Mouse (Mus musculus) brown adipose tissue, adult 24 weeks (tissue): ENCODE data around the gene Celsr1. TPM values are rescaled to one million over a fixed set of nuclear protein-coding genes. Genes with fewer than 3 reads are reported as not detected.
A peak's percentile ranks its signal among the peaks of the same experiment; 100 is the strongest.

Experiments
- H3K27ac ChIP-seq: fragments of 200-500 bp; replicated peaks from 2 replicates; pipeline ENCODE4 v1.5.1; 2012; ENCODE audit warnings: low read depth, mild to moderate bottlenecking, low read length
- H3K4me1 ChIP-seq: fragments of 200-500 bp; 2 replicates; pipeline ENCODE4 v1.6.1; 2012; ENCODE audit warnings: low read length, mixed read lengths; ENCODE audit not compliant: control insufficient read depth, insufficient read depth, insufficient read length
- H3K4me3 ChIP-seq: fragments of 200-500 bp; 2 replicates; pipeline ENCODE4 v1.5.1; 2012; ENCODE audit warnings: low read depth, mild to moderate bottlenecking, low read length, moderate library complexity; ENCODE audit not compliant: insufficient read depth
- polyA plus RNA-seq: library from polyadenylated mRNA; stranded (reverse); fragments of >200 nt; gene quantifications from 2 replicates; pipeline ENCODE4 v1.2.4, GENCODE M21; 2012; ENCODE audit not compliant: missing spikeins, insufficient read depth, insufficient read length

The Celsr1 gene
- polyA plus RNA-seq = 0.20 TPM in 1 of 2 replicates, not detected in the other

DNA sequence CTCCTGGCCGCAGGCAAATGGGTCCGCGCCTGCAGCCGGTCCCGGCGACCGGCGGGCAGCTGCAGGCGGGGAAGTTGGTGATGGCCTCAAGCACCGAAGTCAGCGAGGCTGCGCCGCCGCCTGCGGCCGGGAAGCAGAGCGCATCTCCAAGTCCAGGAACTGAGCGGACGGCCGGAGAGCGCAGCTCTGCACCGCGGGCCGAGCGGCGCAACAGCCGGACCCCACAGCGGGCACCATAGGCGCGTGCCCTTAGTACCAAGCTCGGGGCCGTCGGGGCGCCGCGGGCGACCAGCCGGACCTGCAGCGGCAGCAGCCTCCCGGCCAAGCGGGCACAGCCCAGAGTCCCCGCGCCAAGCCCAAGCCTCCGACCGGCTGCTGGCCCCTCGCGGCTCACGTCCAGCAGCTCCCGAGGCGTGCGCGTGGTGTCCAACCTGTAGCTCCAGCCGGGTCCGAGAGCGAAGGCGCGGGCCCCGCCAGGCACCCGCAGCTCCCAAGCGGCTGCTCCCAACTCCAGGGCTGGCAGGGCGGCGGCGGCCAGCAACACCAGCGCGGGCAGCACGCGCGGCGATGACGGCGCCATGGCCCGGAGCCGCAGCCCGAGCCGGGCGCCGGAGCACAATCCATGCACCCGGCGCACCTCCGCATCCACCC is at the start of gene Celsr1:
Gene Celsr1 (minus strand): TSS at position 587 of the 651 bp plus-strand sequence.
- H3K4me1 ChIP-seq = no peaks in the 10 kb centered on the region
- H3K4me3 ChIP-seq = peak within 1 kb of the TSS; percentile 27
- no peak within 1 kb of the TSS for H3K27ac ChIP-seq

DNA sequence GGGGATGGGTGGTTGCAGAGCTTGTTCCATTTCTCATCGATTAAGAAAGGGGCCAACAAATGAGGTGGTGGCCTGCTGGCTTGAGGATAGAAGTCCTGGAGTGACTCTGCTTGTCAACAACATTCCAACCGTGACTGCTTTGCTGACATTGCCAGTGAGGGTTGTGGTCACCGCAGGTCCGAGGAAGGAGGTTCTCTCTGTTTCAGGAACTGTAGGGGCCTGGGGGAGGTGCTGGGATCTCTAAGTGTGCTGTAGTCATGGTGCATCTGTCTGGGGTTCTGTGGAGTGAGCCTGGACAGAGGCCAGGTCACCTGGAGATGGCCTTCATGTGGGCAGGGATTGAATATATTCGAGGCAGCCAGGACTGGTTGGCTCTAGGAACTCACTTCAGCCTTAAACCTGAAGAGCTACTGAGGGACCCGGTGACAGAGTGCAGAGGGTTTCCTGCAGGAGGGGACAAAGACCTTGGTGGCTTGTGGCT is 49.7 kb upstream of the Celsr1 start:
- Histone ChIP-seq H3K27ac (no peak overlapping the region), H3K4me3 (no peak overlapping the region), H3K4me1 (peaks cover 42% of the 10 kb centered on the region)

DNA sequence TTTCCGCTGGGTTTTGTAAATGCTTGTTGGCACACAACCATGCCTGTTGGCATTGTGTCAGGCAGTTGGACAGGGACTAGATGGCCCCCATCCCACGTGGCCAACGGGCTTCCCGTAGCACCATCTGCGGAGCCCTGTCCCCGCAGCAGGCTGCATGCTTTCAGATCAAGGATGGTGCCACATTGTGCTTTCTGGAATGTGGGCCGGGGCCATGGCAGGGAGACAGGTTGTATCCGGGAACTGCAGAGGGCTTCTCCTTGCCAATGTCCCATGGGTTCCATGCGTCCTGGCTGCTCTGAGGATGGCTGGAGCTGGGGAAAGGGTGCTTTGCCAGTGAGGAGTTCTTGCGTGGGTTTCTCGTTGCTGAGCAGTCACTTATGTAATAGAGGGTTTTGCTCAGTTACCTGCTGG is 49.0 kb upstream of the Celsr1 start:
- H3K4me3 ChIP-seq = no peak overlapping the region
- H3K4me1 ChIP-seq = peaks cover 48% of the 10 kb centered on the region
- no peak overlapping the region for H3K27ac ChIP-seq

GRCm38 (mm10) chr15:86081654-86082053 is 48.1 kb upstream of the Celsr1 start:
- no peak overlapping the region for H3K4me3 ChIP-seq
- no peak overlapping the region for H3K27ac ChIP-seq
- H3K4me1 ChIP-seq = peaks cover 48% of the 10 kb centered on the region

GRCm38 (mm10) chr15:86080408-86080807 is 46.8 kb upstream of the Celsr1 start:
- Histone ChIP-seq H3K27ac (peak overlapping the region; percentile 50; the same call in 1 of the 2 replicates), H3K4me1 (peaks cover 47% of the 10 kb centered on the region), H3K4me3 (no peak overlapping the region)

DNA sequence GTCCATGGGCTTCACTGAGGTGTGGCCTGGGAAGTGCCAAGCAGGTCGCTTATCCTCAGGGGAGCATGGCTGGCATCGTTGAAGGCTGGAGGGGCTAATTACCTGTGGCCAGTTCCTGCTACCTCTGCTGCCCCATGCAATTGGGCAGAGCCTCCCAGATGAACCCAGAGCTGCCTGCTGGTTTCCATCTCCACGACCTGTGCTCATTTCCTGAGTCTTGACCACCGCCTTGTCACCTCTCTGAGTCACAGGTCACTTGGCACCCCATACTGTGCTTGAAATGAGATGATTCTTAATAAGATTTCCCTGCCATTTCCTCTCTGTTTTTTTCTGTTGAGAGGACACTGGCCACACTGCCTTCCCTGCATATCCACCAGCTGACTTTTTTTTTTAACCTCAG is 46.3 kb upstream of the Celsr1 start:
- no peak overlapping the region for H3K4me3 ChIP-seq
- H3K4me1 ChIP-seq = peaks cover 47% of the 10 kb centered on the region
- H3K27ac ChIP-seq = peak overlapping the region; percentile 75

DNA sequence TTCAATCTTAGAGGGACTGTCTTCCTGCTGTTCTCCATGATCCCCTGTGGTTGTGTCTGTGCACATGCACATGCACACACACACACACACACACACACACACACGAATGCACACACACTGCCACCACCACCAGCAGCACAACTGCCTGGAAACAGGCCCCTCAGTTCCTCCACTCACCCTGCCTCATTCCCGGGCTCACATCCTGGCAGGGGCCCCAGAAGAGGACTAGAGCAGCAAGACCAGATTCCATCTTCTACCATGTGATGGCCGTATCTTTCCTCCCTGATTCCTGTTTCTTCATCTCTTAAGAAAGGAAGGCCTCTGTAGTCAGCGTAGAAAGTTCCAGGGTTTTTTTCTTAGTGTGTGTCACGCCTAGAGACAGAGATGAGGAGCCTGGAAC is 45.9 kb upstream of the Celsr1 start:
- Histone ChIP-seq H3K27ac (peak overlapping the region; percentile 75), H3K4me1 (peaks cover 47% of the 10 kb centered on the region), H3K4me3 (no peak overlapping the region)

- Histone ChIP-seq H3K4me3 (0 out of 2 replicates have a peak overlapping the region, but pooled peaks have one; percentile 9), H3K27ac (peak overlapping the region; percentile 75), H3K4me1 (peaks cover 47% of the 10 kb centered on the region)
Observed at GRCm38 (mm10) chr15:86078481-86079216, 45.1 kb upstream of the Celsr1 start.

DNA sequence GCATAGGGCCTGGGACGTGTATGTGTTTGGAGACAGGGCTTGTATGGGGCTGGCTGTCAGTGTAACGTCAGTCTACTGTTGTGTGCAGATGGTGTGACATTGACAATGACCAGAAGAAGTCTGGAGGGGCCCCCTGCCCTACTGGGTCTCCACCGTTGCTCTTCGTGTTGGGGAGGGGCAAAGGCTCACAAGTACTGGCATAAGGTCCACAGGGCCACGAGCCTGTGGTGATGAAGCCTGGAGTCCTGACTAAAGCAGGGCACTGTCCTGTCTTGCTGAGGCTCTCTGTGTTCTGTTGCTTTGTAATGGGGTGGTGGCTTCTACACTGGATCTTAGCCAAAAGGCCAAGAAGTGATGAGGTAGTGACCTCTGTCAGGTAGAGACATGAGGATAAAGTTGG is 44.4 kb upstream of the Celsr1 start:
- peaks cover 42% of the 10 kb centered on the region for H3K4me1 ChIP-seq
- no peak overlapping the region for H3K27ac ChIP-seq
- H3K4me3 ChIP-seq = no peak overlapping the region

GRCm38 (mm10) chr15:86076378-86076777 is 42.8 kb upstream of the Celsr1 start:
- Histone ChIP-seq H3K4me1 (peaks cover 36% of the 10 kb centered on the region), H3K27ac (no peak overlapping the region), H3K4me3 (no peak overlapping the region)

DNA sequence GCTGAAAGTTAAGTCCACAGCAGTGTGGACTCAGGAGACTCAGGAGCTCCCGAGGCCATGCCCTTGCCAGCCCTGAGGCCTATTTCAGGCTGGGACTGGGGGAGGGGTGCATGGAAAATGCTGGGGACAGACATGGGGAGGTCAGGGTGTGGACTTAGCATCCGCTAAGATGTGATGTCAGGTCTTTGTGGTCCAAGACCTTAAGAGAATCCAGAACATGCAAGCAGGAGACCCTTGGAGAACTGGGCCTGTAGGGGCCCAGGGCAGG is 42.4 kb upstream of the Celsr1 start:
- Histone ChIP-seq H3K4me1 (peaks cover 33% of the 10 kb centered on the region), H3K4me3 (no peak overlapping the region), H3K27ac (no peak overlapping the region)

DNA sequence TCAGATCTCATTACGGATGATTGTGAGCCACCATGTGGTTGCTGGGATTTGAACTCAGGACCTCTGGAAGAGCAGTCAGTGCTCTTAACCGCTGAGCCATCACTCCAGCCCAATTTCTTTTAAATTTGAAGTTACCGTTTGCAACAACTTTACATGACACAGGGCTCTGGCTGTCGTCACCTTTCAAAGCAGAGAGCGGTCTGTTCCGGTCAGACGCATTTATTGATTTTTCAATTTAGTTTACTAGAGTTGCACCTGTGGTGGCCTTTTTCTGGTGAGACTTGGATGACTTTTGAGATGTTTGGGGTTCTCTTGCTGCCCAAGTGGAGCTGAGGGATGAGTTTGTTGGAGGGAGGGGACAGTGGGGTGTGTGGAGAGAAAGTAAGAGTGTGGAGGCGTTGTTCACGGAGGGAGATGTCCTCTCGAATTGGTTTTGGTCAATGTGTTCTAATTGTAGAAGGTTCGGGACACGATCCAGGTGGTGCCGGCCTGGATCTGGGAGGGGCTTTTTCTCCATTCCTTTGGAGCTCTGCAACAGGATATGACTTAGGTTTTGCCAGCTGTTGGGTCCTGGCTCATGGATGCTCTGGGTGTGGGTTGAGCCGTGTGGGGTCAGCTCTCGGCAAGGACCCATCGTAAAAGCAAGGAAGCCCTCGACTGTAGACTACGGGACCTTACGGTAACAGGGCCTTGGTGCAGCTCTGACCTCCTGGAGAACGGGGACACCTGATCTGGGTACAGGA is 41.9 kb upstream of the Celsr1 start:
- Histone ChIP-seq H3K27ac (no peak overlapping the region), H3K4me3 (no peak overlapping the region), H3K4me1 (peaks cover 33% of the 10 kb centered on the region)

- Histone ChIP-seq H3K27ac (no peak overlapping the region), H3K4me1 (peaks cover 34% of the 10 kb centered on the region), H3K4me3 (no peak overlapping the region)
Observed at GRCm38 (mm10) chr15:86074171-86074937, 40.8 kb upstream of the Celsr1 start.

GRCm38 (mm10) chr15:86071166-86071565 is 37.6 kb upstream of the Celsr1 start:
- H3K4me3 ChIP-seq = no peak overlapping the region
- H3K27ac ChIP-seq = no peak overlapping the region
- peaks cover 35% of the 10 kb centered on the region for H3K4me1 ChIP-seq

- Histone ChIP-seq H3K4me3 (no peak overlapping the region), H3K4me1 (peaks cover 29% of the 10 kb centered on the region), H3K27ac (no peak overlapping the region)
Observed at GRCm38 (mm10) chr15:86070368-86070767, 36.8 kb upstream of the Celsr1 start.
